Mouse (Mus musculus) small intestine, adult 2 months (tissue): ENCODE data around the gene Pcca. TPM values are rescaled to one million over a fixed set of nuclear protein-coding genes. Genes with fewer than 3 reads are reported as not detected.

Source experiments
- H3K27ac ChIP-seq: fragments of 200-500 bp; 2 replicates; pipeline ENCODE4 v1.5.1; 2012; ENCODE audit warnings: low read depth, low read length, control low read depth, inconsistent platforms; ENCODE audit not compliant: insufficient read depth
- H3K27me3 ChIP-seq: fragments of 200-500 bp; 2 replicates; pipeline ENCODE4 v1.6.1; 2012; ENCODE audit warnings: mild to moderate bottlenecking, moderate library complexity, low read length, inconsistent platforms; ENCODE audit not compliant: control insufficient read depth, insufficient read depth
- H3K36me3 ChIP-seq: fragments of 200-500 bp; 2 replicates; pipeline ENCODE4 v1.6.1; 2012; ENCODE audit warnings: mild to moderate bottlenecking, low read length, control low read depth, inconsistent platforms; ENCODE audit not compliant: control insufficient read depth, insufficient read depth
- H3K4me1 ChIP-seq: fragments of 200-500 bp; 2 replicates; pipeline ENCODE4 v1.6.1; 2012; ENCODE audit warnings: low read length, inconsistent platforms, mixed read lengths; ENCODE audit not compliant: control insufficient read depth, insufficient read depth, insufficient read length
- H3K4me3 ChIP-seq: fragments of 200-500 bp; 2 replicates; pipeline ENCODE4 v1.5.1; 2012; ENCODE audit warnings: low read depth, mild to moderate bottlenecking, control low read depth, inconsistent platforms, low read length, moderate library complexity
- CTCF ChIP-seq: fragments of 200-500 bp; IDR thresholded peaks from 2 replicates; pipeline ENCODE4 v1.5.1; 2012; ENCODE audit warnings: low read depth, mild to moderate bottlenecking, control low read depth, inconsistent platforms, low read length, moderate library complexity, mixed read lengths; ENCODE audit not compliant: insufficient replicate concordance, insufficient read length; ENCODE audit errors: extremely low read depth
- POLR2A ChIP-seq: fragments of 200-500 bp; IDR thresholded peaks from 2 replicates; pipeline ENCODE4 v1.6.1; 2012; ENCODE audit warnings: low read depth, mild to moderate bottlenecking, control low read depth, inconsistent platforms, low read length, moderate library complexity
- WGBS: fragments of 180-500 bp; shearing (Covaris S2); methylation state at CpG from one replicate; pipeline ENCODE4 v1.1.7; 2018; 5-methylcytosine and 5-hydroxymethylcytosine counted together
- polyA plus RNA-seq: library from polyadenylated mRNA; depleted of rRNA; stranded (reverse); fragments of >200 nt; gene quantifications from 2 replicates; pipeline ENCODE4 v1.2.3, GENCODE M21; 2012

The Pcca gene
- polyA plus RNA-seq, 1 experiment: 2.1 TPM

GRCm38 (mm10) chr14:122751552-122751951 is 217.4 kb downstream of the Pcca start:
- no peaks in the 10 kb centered on the region for H3K36me3 ChIP-seq
- WGBS: 96% methylated on average over 1 of the region's 1 CpGs
- no peaks in the 10 kb centered on the region for H3K4me1 ChIP-seq
- H3K4me3 ChIP-seq: no peak overlapping the region
- no peak overlapping the region for H3K27ac ChIP-seq
- H3K27me3 ChIP-seq: no peaks in the 10 kb centered on the region
- peak; percentile 18; the same call in 1 of the 2 replicates for TF ChIP-seq CTCF
- TF ChIP-seq POLR2A: no peak

- Histone ChIP-seq H3K4me3 (no peak overlapping the region), H3K27ac (no peak overlapping the region), H3K4me1 (no peaks in the 10 kb centered on the region), H3K36me3 (no peaks in the 10 kb centered on the region), H3K27me3 (no peaks in the 10 kb centered on the region)
- 80% methylated on average over 2 of the region's 2 CpGs for WGBS
- TF ChIP-seq CTCF (no peak), POLR2A (no peak)
These were observed 219.2 kb downstream of the Pcca start for GRCm38 (mm10) chr14:122753278-122753677.

DNA sequence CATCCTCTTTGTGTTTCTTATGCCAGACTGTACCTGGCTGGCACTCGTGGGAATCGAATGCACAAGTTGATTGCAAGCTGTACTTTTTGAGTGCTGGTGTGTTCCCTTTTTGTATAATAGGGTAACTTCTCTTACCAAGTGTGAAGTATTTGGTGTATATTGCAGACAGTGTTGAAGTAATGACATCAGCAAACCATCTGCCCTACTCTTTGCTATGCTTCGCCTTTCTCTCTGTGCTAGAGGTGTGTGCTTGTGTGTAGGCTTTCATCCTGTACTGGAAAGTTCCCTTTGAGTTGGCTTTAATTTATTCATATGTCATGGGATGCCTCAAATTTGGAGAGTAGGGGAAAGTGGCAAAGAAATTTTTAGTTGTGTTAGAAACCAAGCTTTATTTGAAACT is 220.2 kb downstream of the Pcca start:
- 92% methylated on average over 3 of the region's 3 CpGs for WGBS
- H3K27me3 ChIP-seq: no peaks in the 10 kb centered on the region
- H3K27ac ChIP-seq: no peak overlapping the region
- H3K4me1 ChIP-seq: no peaks in the 10 kb centered on the region
- no peaks in the 10 kb centered on the region for H3K36me3 ChIP-seq
- H3K4me3 ChIP-seq: no peak overlapping the region
- no peak for TF ChIP-seq CTCF
- TF ChIP-seq POLR2A: no peak

DNA sequence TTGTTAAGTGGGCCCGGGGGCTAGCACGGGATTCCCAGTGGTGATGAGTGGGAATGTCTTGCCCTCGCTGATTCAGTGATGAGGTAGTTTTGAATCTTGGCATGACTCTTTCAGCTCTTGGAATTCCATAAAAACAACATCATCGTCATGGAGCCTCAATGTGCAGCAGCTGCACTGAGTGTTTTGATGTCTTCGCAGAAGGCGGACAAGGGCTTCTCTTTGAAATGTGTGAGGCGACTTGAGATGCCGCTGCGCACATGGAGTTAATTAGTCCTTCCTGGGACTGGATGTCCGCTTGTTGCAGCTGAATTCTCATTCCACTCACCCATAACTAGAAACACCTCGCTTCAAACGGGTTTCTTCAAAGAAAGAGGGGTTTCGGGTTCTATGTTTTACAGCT is 221.4 kb downstream of the Pcca start:
- no peak overlapping the region for H3K4me3 ChIP-seq
- H3K36me3 ChIP-seq: no peaks in the 10 kb centered on the region
- WGBS: 87% methylated on average over 13 of the region's 13 CpGs
- H3K27me3 ChIP-seq: no peaks in the 10 kb centered on the region
- H3K4me1 ChIP-seq: no peaks in the 10 kb centered on the region
- TF ChIP-seq CTCF (no peak), POLR2A (no peak)
- H3K27ac ChIP-seq: no peak overlapping the region

- Histone ChIP-seq H3K36me3 (no peaks in the 10 kb centered on the region), H3K27ac (no peak overlapping the region), H3K27me3 (no peaks in the 10 kb centered on the region), H3K4me3 (no peak overlapping the region), H3K4me1 (no peaks in the 10 kb centered on the region)
- WGBS: 99% methylated on average over 1 of the region's 1 CpGs
- TF ChIP-seq CTCF: no peak
- no peak for TF ChIP-seq POLR2A
These were observed 222.5 kb downstream of the Pcca start for GRCm38 (mm10) chr14:122756671-122757070.

GRCm38 (mm10) chr14:122759890-122760289 is 225.8 kb downstream of the Pcca start:
- TF ChIP-seq POLR2A (no peak), CTCF (no peak)
- H3K27me3 ChIP-seq: no peaks in the 10 kb centered on the region
- H3K27ac ChIP-seq: no peak overlapping the region
- 68% methylated on average over 3 of the region's 3 CpGs for WGBS
- H3K4me3 ChIP-seq: no peak overlapping the region
- no peaks in the 10 kb centered on the region for H3K4me1 ChIP-seq
- no peaks in the 10 kb centered on the region for H3K36me3 ChIP-seq

- Histone ChIP-seq H3K4me1 (no peaks in the 10 kb centered on the region), H3K27ac (no peak overlapping the region), H3K36me3 (no peaks in the 10 kb centered on the region), H3K4me3 (no peak overlapping the region), H3K27me3 (no peaks in the 10 kb centered on the region)
- no peak for TF ChIP-seq POLR2A
- no peak for TF ChIP-seq CTCF
These were observed 226.7 kb downstream of the Pcca start for GRCm38 (mm10) chr14:122760803-122761202.

- Histone ChIP-seq H3K4me3 (no peak overlapping the region), H3K36me3 (no peaks in the 10 kb centered on the region), H3K27me3 (no peaks in the 10 kb centered on the region), H3K4me1 (no peaks in the 10 kb centered on the region), H3K27ac (no peak overlapping the region)
- TF ChIP-seq CTCF: no peak
- no peak for TF ChIP-seq POLR2A
These were observed 228.5 kb downstream of the Pcca start for GRCm38 (mm10) chr14:122762603-122763002.
